Mouse (Mus musculus) CH12.LX (cell line): Measurements from ENCODE around the gene Cx3cl1.

Experiments
- EP300 ChIP-seq: IDR thresholded peaks from 2 replicates; pipeline ENCODE4 v1.6.1; 2011; ENCODE audit warnings: low read length, improper control_type of control experiment
- POLR2A ChIP-seq: IDR thresholded peaks from 2 replicates; pipeline ENCODE4 v1.6.1; 2011; ENCODE audit warnings: low read depth, mild to moderate bottlenecking, improper control_type of control experiment, low read length
- USF1 ChIP-seq: IDR thresholded peaks from 2 replicates; pipeline ENCODE4 v1.6.1; 2014; ENCODE audit warnings: low read depth, mild to moderate bottlenecking, inconsistent platforms, low read length, improper control_type of control experiment
- ZC3H11A ChIP-seq: IDR thresholded peaks from 2 replicates; pipeline ENCODE4 v1.6.1; 2012; ENCODE audit warnings: low read depth, mild to moderate bottlenecking, inconsistent platforms, low read length, improper control_type of control experiment

DNA sequence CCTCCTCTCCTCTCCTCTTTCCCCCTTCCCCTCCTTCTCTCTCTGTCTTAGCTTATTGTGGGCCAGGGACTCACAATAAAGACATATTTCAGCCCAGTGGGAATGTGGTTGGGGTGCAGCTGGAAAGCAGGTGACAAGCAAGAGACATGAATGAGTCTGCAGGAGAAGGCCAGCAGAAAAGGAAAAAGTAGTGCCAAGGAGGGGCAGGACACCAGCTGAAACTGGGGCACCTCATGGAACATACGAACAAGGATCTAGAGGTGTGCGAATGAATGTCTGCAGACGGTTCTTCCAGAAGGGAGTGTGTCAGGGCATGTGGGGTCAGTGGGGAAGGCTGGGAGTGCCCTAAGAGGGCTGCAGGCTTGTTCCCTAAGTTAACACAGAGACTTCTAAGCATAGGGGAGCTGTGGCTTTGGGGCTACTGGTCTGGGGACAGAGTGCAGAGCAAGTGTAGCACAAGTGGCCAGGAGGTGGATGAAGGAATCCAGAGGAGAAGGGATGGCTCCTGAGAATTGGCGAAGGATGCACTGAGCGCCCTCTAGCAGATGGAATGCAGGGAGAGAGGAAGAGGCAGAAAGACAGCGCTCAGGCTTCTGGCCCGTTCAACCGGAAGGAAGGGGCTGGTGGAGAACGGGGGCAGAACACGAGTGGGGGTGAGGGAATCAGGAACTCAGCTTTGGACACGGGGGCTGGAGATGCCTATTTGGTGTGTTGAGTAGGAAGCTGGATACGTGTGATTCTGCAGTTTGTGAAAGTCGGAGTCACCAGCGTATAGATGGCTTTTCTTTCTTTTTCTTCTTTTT, 29.7 kb downstream of the Cx3cl1 start:
- TF ChIP-seq EP300 (no peak), USF1 (no peak), POLR2A (no peak), ZC3H11A (no peak)
